Mouse (Mus musculus): ENCODE measurements around the gene Olfr380.

- TF ChIP-seq CTCF (IDR thresholded peaks at IDR 0.05; ENCODE audit: low read depth) (no peak), EP300 (IDR thresholded peaks at IDR 0.05; ENCODE audit: low read depth) (no peak)
These were observed at the start of gene Olfr380 for GRCm38 (mm10) chr11:73457408-73457807.
